Mouse (Mus musculus): ENCODE data around the gene A930017K11Rik. TPM values are rescaled to one million over a fixed set of nuclear protein-coding genes. Genes with fewer than 3 reads are reported as not detected.

Gene A930017K11Rik
- total RNA-seq (2012; rRNA removed) (not detected in 2 replicates), polyA plus RNA-seq (2012; ENCODE audit: insufficient read depth in 1 of 2, insufficient read length in 2 of 2, low read depth in 1 of 2, low replicate concordance in 2 of 2, missing spikeins in 1 of 2) (not detected)

DNA sequence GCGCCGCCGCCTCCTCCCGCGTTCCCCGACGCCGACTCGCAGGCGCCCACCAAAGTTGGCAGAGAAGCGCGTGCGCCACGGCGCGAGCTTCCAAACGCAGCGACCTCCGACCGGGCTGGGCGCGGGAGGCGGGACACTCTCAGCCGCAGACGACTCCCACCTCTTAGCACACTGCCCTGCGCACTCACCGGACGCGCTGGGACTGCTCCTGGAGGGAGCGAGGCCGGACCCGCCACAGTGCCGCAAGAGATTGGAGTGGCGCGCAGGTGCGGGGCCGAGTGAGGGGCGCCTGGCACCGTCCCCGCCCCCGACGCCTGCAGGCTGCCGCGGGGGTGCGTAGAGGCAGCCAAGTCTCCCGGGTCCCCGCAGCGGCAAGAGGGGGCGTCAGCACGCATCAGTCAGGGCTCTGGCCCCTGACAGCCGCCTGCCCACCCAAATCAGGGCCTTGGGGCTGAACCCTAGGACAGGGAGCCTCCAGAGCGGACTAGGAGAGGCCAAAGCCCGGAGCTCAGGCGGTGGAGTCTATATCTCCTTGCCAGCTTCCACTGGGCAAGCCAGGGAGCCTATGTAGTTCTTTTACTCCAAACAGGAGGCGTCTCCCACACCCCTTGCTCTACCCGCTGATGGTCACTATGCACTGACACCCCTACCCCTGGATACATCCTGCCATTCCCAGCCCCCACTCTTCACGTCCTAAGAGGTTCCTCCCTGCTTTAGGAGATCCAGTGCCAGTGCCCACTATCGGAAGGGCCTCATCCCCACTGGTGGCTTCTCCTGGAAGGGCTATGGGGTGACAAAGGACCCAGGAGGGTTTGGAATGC, at the start of gene A930017K11Rik:
Gene A930017K11Rik, minus strand, starts transcription at position 763 of the 821 bp plus-strand sequence.
- TF ChIP-seq ELF1 (IDR thresholded peaks at IDR 0.05; ENCODE audit: low read depth, low read length) (no peak), NELFE (IDR thresholded peaks at IDR 0.05; ENCODE audit: low read depth, low read length) (no peak), TBP (IDR thresholded peaks at IDR 0.05; ENCODE audit: low read depth, low read length) (no peak), POLR2A (IDR thresholded peaks at IDR 0.05; ENCODE audit: control insufficient read depth in 1 of 2, insufficient read depth in 1 of 2, low read depth in 1 of 2, low read length in 2 of 2, poor library complexity in 1 of 2) (no peak), MEF2A (IDR thresholded peaks at IDR 0.05; ENCODE audit: extremely low read depth, insufficient replicate concordance, low read depth, low read length, poor library complexity, severe bottlenecking) (no peak), POLR2AphosphoS2 (IDR thresholded peaks at IDR 0.05; ENCODE audit: low read length) (no peak), CHD1 (IDR thresholded peaks at IDR 0.05; ENCODE audit: low read depth, low read length) (no peak), BHLHE40 (IDR thresholded peaks at IDR 0.05; ENCODE audit: borderline replicate concordance, low read depth, low read length) (no peak), MAX (IDR thresholded peaks at IDR 0.05; ENCODE audit: low read length) (no peak), MAZ (IDR thresholded peaks at IDR 0.05; ENCODE audit: low read depth, low read length) (no peak), CTCF (IDR thresholded peaks at IDR 0.05 in 2 of 3, conservative IDR thresholded peaks at IDR 0.05 in 1 of 3; ENCODE audit: control insufficient read depth in 1 of 3, insufficient read depth in 1 of 3, low read depth in 2 of 3, low read length in 3 of 3, poor library complexity in 1 of 3, severe bottlenecking in 1 of 3) (no peak), GABPA (IDR thresholded peaks at IDR 0.05; ENCODE audit: low read depth, low read length) (no peak), RCOR1 (IDR thresholded peaks at IDR 0.05; ENCODE audit: low read depth, low read length) (no peak), USF2 (IDR thresholded peaks at IDR 0.05; ENCODE audit: borderline replicate concordance in 1 of 2, insufficient read depth in 1 of 2, low read depth in 1 of 2, low read length in 2 of 2) (no peak), TAL1 (IDR thresholded peaks at IDR 0.05; ENCODE audit: low read length) (no peak), MXI1 (IDR thresholded peaks at IDR 0.05; ENCODE audit: low read depth, low read length) (no peak), USF1 (IDR thresholded peaks at IDR 0.05; ENCODE audit: low read depth, low read length) (no peak)
- Histone ChIP-seq H3K36me3 (ENCODE audit: control insufficient read depth in 1 of 2, insufficient read depth in 2 of 2, low read length in 2 of 2) (no peaks in the 10 kb centered on the region), H3K9ac (ENCODE audit: control insufficient read depth, low read depth, low read length, poor library complexity, severe bottlenecking) (no peak within 1 kb of the TSS), H3K27ac (ENCODE audit: control insufficient read depth, low read depth, low read length) (no peak within 1 kb of the TSS), H3K9me3 (replicated peaks; ENCODE audit: insufficient read depth, low read length) (no peaks in the 10 kb centered on the region), H3K27me3 (ENCODE audit: control insufficient read depth in 1 of 2, insufficient read depth in 2 of 2, low read length in 2 of 2) (no peaks in the 10 kb centered on the region), H3K4me1 (ENCODE audit: control insufficient read depth in 1 of 2, insufficient read depth in 2 of 2, low read length in 2 of 2) (no peaks in the 10 kb centered on the region), H3K4me3 (ENCODE audit: control insufficient read depth in 1 of 2, insufficient read depth in 1 of 2, low read depth in 2 of 2, low read length in 2 of 2) (no peak within 1 kb of the TSS), H3K79me2 (ENCODE audit: control insufficient read depth, insufficient read depth, low read length, poor library complexity) (no peaks in the 10 kb centered on the region)
- no peak for DNase-seq (ENCODE audit: low read depth, low spot score)

DNA sequence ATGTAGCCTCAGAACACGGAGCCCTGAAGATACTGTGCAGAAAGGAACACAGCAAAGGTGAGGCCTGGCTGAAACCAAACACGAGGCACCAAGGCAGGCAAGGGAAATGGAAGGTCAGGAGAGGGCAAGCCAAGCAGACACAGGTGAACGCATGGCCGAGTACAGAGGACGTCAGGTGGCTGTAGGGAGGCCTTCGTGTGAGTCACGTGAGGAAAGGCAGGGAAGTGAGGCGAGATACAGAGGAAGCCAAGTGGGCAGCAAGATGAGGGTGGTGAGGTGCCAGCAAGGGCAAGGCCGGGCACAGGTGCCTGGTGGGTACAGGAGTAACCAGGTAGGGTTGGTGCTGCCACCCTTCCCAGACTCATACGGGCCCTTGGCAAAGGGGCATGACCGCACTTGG, 46.1 kb upstream of the A930017K11Rik start:
- no peak overlapping the region for H3K9ac ChIP-seq (ENCODE audit: control insufficient read depth, low read depth, low read length, poor library complexity, severe bottlenecking)
- no peaks in the 10 kb centered on the region for H3K4me1 ChIP-seq (ENCODE audit: control insufficient read depth in 1 of 2, insufficient read depth in 2 of 2, low read length in 2 of 2)
- no peaks in the 10 kb centered on the region for H3K79me2 ChIP-seq (ENCODE audit: control insufficient read depth, insufficient read depth, low read length, poor library complexity)
- H3K36me3 ChIP-seq (ENCODE audit: control insufficient read depth in 1 of 2, insufficient read depth in 2 of 2, low read length in 2 of 2) = no peaks in the 10 kb centered on the region
- DNase-seq (ENCODE audit: low read depth, low spot score) = no peak
- H3K27ac ChIP-seq (ENCODE audit: control insufficient read depth, low read depth, low read length) = no peak overlapping the region
- H3K4me3 ChIP-seq (ENCODE audit: control insufficient read depth in 1 of 2, insufficient read depth in 1 of 2, low read depth in 2 of 2, low read length in 2 of 2) = no peak overlapping the region
- H3K9me3 ChIP-seq (replicated peaks; ENCODE audit: insufficient read depth, low read length) = no peaks in the 10 kb centered on the region
- H3K27me3 ChIP-seq (ENCODE audit: control insufficient read depth in 1 of 2, insufficient read depth in 2 of 2, low read length in 2 of 2) = no peaks in the 10 kb centered on the region
- TF ChIP-seq JUND (IDR thresholded peaks at IDR 0.05; ENCODE audit: low read depth, low read length) (no peak), MAZ (IDR thresholded peaks at IDR 0.05; ENCODE audit: low read depth, low read length) (no peak), BHLHE40 (IDR thresholded peaks at IDR 0.05; ENCODE audit: borderline replicate concordance, low read depth, low read length) (no peak), ETS1 (IDR thresholded peaks at IDR 0.05; ENCODE audit: low read depth, low read length) (no peak), RAD21 (IDR thresholded peaks at IDR 0.05; ENCODE audit: low read depth, low read length) (no peak), TAL1 (IDR thresholded peaks at IDR 0.05; ENCODE audit: low read length) (no peak), E2F4 (IDR thresholded peaks at IDR 0.05; ENCODE audit: borderline replicate concordance, low read depth, low read length) (no peak), KAT2A (conservative IDR thresholded peaks at IDR 0.05; ENCODE audit: low read depth, low read length) (no peak), MEF2A (IDR thresholded peaks at IDR 0.05; ENCODE audit: extremely low read depth, insufficient replicate concordance, low read depth, low read length, poor library complexity, severe bottlenecking) (no peak)

Data from MEL (cell line).